Mouse (Mus musculus): ENCODE measurements around the gene Ampd2.

- no peak for TF ChIP-seq CTCF (IDR thresholded peaks at IDR 0.05; ENCODE audit: control insufficient read depth, insufficient read depth, low read length)
- peak; percentile 58; the same call in 1 of the 2 replicates for TF ChIP-seq POLR2A (IDR thresholded peaks at IDR 0.05; ENCODE audit: borderline replicate concordance, control insufficient read depth, low read depth, low read length)
These were observed 1.1 kb downstream of the Ampd2 start for GRCm38 (mm10) chr3:108085281-108085720.
